Mouse (Mus musculus) megakaryocyte-erythroid progenitor cell, adult 5-6 weeks (primary cell): ENCODE measurements at regions not wholly inside any gene's neighbourhood (a gene's known extent, or its start where the extent isn't known, plus 50 kb on each side); places are given as distances from the start of the nearest gene placed in this dataset.

Experiments used
- ATAC-seq: replicated peaks from 2 replicates; pipeline ENCODE4 v1.8.0; 2016; ENCODE audit warnings: mild to moderate bottlenecking, inconsistent platforms; ENCODE audit not compliant: severe bottlenecking, poor library complexity, low FRiP score, low TSS enrichment

DNA sequence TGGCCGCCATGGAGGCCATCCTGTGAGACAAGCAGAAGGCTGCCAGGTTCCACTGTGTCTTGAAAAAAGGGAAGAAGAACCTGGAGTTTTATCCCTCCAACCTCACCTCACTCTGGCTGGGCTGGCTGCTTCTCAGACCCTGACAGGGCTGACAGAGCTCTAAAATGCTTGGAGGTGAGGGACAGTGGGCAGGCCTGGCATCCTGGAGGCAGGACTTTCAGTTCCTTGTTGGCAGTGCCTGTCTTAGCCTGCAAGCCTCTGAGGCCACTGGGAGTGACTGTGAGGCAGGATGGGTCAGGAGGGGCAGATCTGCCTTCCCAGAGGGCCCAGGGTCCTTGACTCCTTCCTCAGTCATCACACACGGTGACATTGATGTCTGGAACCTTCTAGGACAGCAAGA is 66.3 kb upstream of the Ercc6l2 start:
- no peak for ATAC-seq

DNA sequence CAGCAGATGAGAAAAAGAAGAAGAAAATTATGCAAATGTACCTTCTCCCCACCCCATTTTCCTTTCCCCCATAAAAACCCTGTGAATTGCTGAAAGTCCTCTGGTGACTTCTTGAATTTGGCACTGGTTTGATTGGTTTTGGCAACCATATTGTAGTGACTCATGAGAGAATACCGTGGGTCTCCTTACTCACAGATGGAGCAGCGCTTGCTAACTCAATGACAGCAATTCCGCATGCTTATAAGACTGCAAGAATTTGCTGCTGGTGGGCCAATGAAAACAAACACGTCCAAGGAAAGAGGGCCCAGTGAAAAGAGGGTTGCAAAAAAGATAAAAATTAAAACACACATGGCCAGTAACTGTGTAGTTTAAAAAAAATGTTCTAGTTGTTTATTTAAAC is 65.0 kb upstream of the Ercc6l2 start:
- ATAC-seq, result no peak

DNA sequence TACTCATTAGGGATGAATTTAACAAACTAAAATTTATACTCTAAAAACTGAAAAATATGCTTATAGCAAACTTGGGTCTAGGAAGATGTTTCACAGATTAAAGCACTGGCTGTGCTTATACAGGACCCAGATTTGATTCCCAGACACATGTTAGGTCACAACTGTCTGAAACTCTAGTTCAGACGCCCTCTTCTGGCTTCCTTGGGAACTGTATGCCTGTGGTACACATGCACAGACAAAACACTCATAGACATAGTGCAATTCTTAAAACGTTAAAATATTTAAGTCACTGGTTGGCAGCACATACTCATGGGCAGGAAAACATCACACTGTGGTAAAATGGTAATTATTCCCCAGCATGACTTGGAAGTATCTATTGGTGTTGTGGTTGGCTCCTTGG is 63.8 kb upstream of the Ercc6l2 start:
- ATAC-seq, result no peak

DNA sequence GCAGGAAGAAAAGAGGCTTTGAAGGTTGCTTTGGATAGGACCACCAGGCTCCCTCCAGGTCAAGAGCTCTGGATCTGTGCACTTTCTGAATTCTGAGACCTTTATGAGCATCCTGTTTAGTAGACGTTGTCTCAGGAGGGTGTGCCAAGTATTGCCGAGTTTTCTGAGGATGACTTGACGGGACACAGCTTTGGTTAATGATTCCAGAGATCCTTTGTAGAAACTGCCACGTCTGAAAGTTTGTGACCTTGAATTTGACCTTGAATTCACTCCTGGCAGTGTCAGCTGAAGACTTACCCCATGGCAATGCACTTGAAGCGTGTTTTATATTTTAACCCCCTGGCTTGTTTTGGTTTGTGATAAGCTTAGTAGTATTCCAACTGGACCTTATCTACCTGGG is 58.0 kb upstream of the Ercc6l2 start:
- ATAC-seq, result no peak

DNA sequence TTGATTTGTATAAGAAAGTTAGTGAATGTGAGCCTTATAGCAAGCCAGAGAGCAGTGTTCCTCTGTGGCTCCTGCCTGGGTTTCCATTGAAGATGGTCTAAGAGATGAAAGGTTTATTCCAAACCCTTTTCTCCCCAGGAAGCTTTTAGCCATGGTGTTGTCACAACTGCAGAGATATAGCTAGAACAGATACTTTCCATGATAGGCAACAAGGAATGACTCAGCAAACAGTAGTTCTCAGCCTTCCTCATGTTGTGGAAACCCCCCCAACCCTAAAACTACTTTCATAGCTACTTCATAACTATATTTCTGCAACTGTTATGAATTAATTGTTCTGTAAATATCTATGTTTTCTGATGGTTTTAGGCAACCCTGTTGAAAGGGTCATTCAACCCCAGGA is 53.5 kb upstream of the Ercc6l2 start:
- ATAC-seq, result no peak
